Mouse (Mus musculus): ENCODE measurements around the gene 4930522H14Rik.

Gene 4930522H14Rik

DNA sequence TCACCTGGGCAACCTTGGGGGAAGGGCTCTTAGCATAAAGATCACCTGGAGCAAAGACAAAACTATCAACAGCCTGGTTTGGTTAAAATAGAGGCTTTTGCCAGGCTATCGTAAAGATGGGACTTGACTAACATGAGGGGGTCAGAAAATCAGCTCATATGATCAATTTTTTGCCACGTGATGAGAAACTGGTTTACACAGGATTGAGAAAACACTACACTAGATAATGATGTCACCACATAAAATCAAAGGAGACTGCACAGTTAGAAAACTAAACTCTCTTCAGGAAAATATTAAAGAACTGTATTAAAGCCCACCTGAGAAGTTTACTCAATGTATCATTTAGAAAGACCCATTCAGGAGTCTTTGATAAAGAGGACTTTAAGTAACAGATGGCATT lies 56.0 kb downstream of the 4930522H14Rik start:
- DNase-seq = no peak

GRCm38 (mm10) chr4:109472566-109472965 lies 58.5 kb downstream of the 4930522H14Rik start:
- no peak for DNase-seq

GRCm38 (mm10) chr4:109471606-109472005 lies 59.5 kb downstream of the 4930522H14Rik start:
- DNase-seq = no peak

DNA sequence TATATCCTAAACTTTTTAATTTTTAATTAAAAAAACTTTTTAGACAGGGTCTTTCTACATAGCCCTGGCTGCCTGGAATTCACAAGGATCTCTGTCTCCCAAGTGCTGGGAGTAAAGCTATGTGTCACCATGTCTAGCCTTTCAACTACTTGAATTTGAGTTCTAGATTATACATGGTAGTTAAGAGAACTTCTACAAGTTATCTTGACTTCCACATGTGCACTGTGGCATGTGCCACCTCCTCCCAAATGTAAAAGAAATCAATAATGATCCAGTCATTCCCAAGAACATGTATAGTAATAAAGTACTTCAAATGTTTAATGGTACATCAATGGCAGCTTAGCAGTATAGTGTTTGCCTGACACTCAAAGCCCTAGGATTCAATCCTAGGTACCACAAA lies 63.4 kb downstream of the 4930522H14Rik start:
- DNase-seq = no peak

DNA sequence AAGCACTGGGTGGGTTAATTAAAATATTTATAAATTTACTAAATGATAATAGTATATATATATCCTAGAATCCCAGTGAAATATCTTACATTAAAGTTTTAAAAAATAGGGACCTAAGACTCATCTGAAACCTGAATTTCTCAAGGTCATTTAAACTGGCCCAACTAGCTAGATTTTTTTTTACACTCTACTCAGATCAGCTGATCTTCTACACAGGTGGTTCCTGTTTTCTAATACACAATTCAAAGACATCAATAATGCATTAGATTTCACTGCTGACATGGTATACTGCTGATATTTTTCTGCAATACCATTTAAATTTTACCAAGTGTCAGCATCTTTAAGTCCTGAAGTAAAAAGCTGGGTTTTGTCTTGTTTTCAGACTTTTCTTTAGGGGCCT lies 67.2 kb downstream of the 4930522H14Rik start:
- no peak for DNase-seq

DNA sequence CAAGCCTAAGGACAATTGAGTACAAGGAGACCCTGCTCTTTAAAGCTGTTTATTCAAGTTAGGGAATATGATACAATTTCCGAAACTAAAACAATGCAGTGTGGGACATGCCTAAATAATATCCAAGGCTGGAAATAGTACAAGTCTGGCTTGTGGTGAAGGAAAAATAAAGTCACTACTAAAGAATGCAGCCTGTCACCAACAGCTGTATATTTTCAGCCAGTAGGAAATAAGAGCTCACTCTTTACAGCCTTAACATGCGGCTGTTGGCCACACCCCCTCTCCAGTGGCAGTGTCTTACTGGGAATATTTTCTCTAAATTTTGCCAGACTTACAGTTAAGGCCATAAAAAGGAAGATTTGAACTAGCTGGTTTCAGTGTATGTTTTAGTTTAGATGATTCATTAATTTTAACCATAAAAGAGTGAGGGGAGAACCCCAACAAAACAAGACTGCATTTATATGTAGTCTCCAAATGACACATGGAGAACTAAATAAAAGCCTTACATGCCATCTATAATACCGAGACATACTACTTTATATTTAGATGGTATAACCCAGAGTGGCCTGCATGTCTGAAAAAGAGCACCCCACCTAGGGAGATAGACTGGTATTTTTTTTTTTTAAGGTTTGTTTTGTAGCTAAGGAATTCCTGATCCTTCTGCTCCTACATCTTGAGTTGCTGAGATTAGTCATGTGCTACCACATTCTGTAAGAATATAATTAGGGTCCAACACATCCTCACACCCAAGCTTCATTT lies 70.5 kb downstream of the 4930522H14Rik start:
- no peak for DNase-seq

DNA sequence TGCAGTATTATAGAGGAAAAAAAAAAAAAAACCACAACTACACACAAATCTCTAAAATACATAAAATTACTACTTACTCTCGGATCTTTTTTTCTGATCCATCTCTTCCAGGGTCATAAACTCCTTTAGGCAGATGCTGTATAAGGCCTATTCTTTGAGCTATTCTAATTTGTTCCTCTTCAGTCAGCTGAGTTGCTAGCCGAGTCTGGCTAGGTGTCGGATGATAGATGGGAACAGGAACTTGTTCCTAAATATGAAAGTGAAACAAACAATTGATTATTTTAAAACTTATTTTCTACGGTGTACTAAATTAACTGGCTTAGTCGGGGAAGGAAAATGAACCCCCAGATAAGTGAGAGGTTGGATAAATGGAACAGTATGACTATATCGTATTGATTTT lies 74.3 kb downstream of the 4930522H14Rik start:
- no peak for DNase-seq

Measured in thymus, adult 18-20 months (tissue).